Mouse (Mus musculus) olfactory bulb, adult 2 months (tissue): ENCODE data around the gene Ldlrad3. TPM values are rescaled to one million over a fixed set of nuclear protein-coding genes. Genes with fewer than 3 reads are reported as not detected.
A peak's percentile ranks its signal among the peaks of the same experiment; 100 is the strongest.

ENCODE experiments used
- H3K27ac ChIP-seq: fragments of 200-500 bp; 2 replicates; pipeline ENCODE4 v1.5.1; 2012; ENCODE audit warnings: low read depth, low read length; ENCODE audit not compliant: insufficient read depth
- H3K4me1 ChIP-seq: fragments of 200-500 bp; 2 replicates; pipeline ENCODE4 v1.6.1; 2012; ENCODE audit warnings: low read length; ENCODE audit not compliant: control insufficient read depth, insufficient read depth
- H3K4me3 ChIP-seq: fragments of 200-500 bp; 2 replicates; pipeline ENCODE4 v1.5.1; 2012; ENCODE audit warnings: mild to moderate bottlenecking, low read depth, low read length, moderate library complexity; ENCODE audit not compliant: insufficient read depth
- CTCF ChIP-seq: fragments of 200-500 bp; IDR thresholded peaks from 2 replicates; pipeline ENCODE4 v1.5.1; 2012; ENCODE audit warnings: low read depth, mild to moderate bottlenecking, low read length, moderate library complexity; ENCODE audit not compliant: insufficient read depth
- POLR2A ChIP-seq: fragments of 200-500 bp; IDR thresholded peaks from 2 replicates; pipeline ENCODE4 v1.6.1; 2012; ENCODE audit warnings: mild to moderate bottlenecking, low read depth, low read length, moderate library complexity; ENCODE audit not compliant: insufficient read depth
- WGBS: fragments of 180-500 bp; shearing (Covaris S2); methylation state at CpG from one replicate; pipeline ENCODE4 v1.1.7; 2018; 5-methylcytosine and 5-hydroxymethylcytosine counted together
- polyA plus RNA-seq: library from polyadenylated mRNA; stranded (reverse); fragments of >200 nt; gene quantifications from 2 replicates; pipeline ENCODE4 v1.2.4, GENCODE M21; 2012; ENCODE audit warnings: low replicate concordance; ENCODE audit not compliant: missing spikeins, insufficient read depth, insufficient read length

Gene Ldlrad3
- polyA plus RNA-seq, result not detected in 2 replicates

DNA sequence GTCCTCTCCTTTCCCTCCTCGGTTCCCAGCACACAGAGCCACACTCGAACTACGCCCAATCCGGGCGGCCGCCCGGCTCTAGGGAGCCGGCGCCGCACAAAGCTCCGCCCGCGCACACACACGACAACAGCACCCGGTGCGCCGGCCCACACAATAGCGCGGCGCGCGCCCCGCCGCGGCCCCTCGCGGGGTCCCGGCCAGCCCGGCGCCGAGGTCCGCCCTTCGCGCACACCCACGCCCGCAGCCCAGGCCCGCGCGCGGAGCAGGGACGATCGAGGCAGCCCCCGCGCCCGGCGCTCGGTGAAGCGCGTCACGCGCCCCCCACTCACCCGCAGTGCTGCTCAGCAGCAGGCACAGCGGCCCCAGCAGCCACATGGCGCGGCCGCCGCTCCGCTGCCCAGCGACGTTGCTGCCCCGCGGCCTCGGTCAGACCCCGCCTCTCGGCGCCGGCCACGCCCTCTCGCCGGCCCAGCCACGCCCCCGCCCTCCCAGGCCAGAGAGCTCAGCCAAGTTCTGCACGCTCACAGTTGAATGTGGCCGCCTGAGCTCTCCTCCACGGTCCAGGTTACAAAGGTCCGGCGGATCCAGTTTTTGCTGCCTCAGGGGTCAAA, at the start of gene Ldlrad3:
Gene Ldlrad3, minus strand, starts transcription at position 435 of the 611 bp plus-strand sequence.
- Histone ChIP-seq H3K4me3 (peak within 1 kb of the TSS; percentile 63), H3K27ac (peak within 1 kb of the TSS; percentile 64), H3K4me1 (peaks cover 9% of the 10 kb centered on the region; the same call in 1 of the 2 replicates)
- TF ChIP-seq POLR2A (peak; percentile 25), CTCF (no peak)
- under 1% methylated on average over 77 of the region's 77 CpGs for whole genome bisulfite sequencing

DNA sequence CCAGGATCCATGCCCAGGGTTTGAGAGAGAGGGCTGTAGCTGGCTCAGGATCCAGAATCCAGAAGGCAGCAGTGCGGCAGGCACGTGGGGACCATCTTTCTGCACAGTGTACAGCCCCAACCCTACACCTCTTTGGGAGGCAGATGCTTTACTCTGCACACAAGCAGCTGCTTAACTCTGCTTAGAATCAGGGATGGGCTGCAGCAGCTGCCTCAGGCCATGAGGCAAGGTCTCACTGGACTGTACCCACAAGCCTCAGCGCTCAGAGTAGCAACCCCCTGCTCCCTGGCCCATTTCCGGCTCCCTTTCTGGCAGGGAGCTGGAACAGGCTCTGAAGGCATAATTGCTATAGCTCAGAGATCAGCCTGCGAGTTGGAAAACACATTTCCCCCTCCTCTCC, 45.3 kb upstream of the Ldlrad3 start:
- H3K4me3 ChIP-seq, result no peak overlapping the region
- peak overlapping the region; percentile 63; the same call in 1 of the 2 replicates for H3K27ac ChIP-seq
- H3K4me1 ChIP-seq, result peaks cover 19% of the 10 kb centered on the region
- 12% methylated on average over 5 of the region's 5 CpGs for WGBS
- TF ChIP-seq CTCF, result no peak
- no peak for TF ChIP-seq POLR2A

GRCm38 (mm10) chr2:102229126-102229525, 42.9 kb upstream of the Ldlrad3 start:
- H3K4me3 ChIP-seq, result no peak overlapping the region
- TF ChIP-seq CTCF (no peak), POLR2A (no peak)
- H3K4me1 ChIP-seq, result peaks cover 22% of the 10 kb centered on the region
- WGBS, result 91% methylated on average over 2 of the region's 2 CpGs
- no peak overlapping the region for H3K27ac ChIP-seq

- TF ChIP-seq POLR2A, result no peak
- TF ChIP-seq CTCF, result no peak
- Histone ChIP-seq H3K4me3 (no peak overlapping the region), H3K27ac (no peak overlapping the region), H3K4me1 (peaks cover 27% of the 10 kb centered on the region)
- WGBS, result 67% methylated on average over 5 of the region's 5 CpGs
These were observed 42.1 kb upstream of the Ldlrad3 start for GRCm38 (mm10) chr2:102228331-102228730.

DNA sequence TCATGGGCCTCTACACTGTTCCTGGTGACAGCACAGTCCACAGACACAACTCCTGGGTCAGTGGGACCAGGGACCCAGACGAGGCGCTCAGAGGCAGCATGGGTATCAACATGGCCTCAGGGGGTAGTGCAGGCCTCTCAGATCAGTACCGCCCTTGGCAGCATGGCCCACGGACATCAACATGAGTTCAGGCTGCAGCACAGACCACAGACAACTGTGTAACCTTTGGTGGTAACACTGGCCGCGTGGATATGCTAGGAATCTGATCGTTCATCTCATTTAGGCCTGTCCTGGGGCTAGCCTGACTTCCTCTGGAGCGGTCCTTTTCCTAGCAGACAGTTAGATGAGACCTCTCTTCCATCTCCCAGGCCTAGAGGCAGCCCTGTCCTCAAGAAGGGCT, 41.7 kb upstream of the Ldlrad3 start:
- Histone ChIP-seq H3K4me3 (no peak overlapping the region), H3K4me1 (peaks cover 30% of the 10 kb centered on the region), H3K27ac (no peak overlapping the region)
- WGBS, result 96% methylated on average over 8 of the region's 8 CpGs
- TF ChIP-seq POLR2A, result no peak
- no peak for TF ChIP-seq CTCF

GRCm38 (mm10) chr2:102226274-102226673, 40.1 kb upstream of the Ldlrad3 start:
- 81% methylated on average over 15 of the region's 15 CpGs for WGBS

DNA sequence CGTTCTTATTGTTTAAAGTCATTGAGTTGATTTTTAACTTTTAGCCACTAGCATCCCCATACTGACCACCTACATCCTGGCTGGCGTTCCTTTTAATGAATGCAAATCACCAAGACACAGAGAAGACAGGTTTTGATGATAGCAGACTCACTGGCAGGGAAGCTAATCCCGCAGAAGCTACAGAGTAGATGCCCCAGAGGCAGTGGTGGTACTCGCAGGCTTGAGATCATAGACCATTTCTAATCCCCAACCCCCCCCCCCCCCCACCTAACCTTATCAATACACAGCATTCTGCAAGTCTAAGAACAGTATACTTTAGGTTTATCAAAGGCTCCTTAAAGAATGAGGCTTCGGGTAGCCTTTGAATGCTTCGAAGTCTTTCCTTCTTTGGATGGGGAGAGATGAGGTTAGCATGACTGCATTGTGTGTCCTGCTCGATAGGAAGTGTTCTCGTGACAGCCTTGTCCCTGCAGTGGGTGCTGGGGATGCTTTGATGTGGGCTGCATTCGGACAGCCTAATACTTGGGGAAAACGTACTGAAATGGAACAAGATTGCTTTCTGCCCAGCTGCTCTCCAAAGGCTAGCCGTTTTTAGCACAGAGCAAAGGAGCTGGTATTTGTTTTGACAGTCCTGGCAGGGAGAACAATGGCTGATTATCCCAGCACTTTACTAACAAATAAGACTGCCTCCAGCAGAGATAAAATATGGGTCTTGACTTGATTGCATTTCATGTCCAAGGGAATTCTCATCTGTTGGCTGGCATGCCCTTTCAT, 37.4 kb upstream of the Ldlrad3 start:
- H3K27ac ChIP-seq, result peak overlapping the region; percentile 70
- peaks cover 23% of the 10 kb centered on the region for H3K4me1 ChIP-seq
- TF ChIP-seq CTCF (no peak), POLR2A (no peak)
- WGBS, result 10% methylated on average over 11 of the region's 11 CpGs
- no peak overlapping the region for H3K4me3 ChIP-seq

More at GRCm38 (mm10) chr2:102226274-102226673, 40.1 kb upstream of the Ldlrad3 start:
- H3K4me3 ChIP-seq, result no peak overlapping the region
- no peak overlapping the region for H3K27ac ChIP-seq
- H3K4me1 ChIP-seq, result peaks cover 24% of the 10 kb centered on the region
- no peak for TF ChIP-seq POLR2A
- no peak for TF ChIP-seq CTCF

- TF ChIP-seq POLR2A, result no peak
- no peak for TF ChIP-seq CTCF
- WGBS, result 62% methylated on average over 3 of the region's 3 CpGs
- Histone ChIP-seq H3K4me1 (peaks cover 17% of the 10 kb centered on the region), H3K27ac (peak overlapping the region; percentile 70), H3K4me3 (no peak overlapping the region)
These were observed 36.6 kb upstream of the Ldlrad3 start for GRCm38 (mm10) chr2:102222749-102223148.

DNA sequence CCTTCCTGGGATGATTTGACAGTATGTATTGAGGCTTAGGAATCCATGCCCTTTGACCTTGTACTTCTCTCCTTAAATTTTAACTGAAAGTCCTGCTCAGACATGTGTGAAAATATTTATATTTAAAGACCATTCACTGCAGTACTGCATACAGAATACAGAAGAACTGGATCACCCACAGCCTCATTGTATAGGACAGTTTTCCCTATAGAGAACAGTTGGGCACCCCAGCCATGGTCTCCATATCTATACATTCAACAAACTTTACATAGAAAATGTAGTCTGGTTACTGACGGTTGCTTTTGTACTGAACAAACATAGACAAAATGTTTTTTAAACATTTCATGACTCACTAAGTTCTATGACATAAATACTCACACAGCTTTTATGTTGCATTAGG, 30.6 kb upstream of the Ldlrad3 start:
- no peak for TF ChIP-seq CTCF
- no peak for TF ChIP-seq POLR2A
- no peak overlapping the region for H3K4me3 ChIP-seq
- H3K27ac ChIP-seq, result no peak overlapping the region
- no peaks in the 10 kb centered on the region; the same call in 1 of the 2 replicates for H3K4me1 ChIP-seq
- WGBS, result 98% methylated on average over 1 of the region's 1 CpGs
